Mouse (Mus musculus) C3H10T1/2 (cell line): Measurements from ENCODE around the gene Il18rap. TPM values are rescaled to one million over a fixed set of nuclear protein-coding genes. Genes with fewer than 3 reads are reported as not detected.

ENCODE experiments used
- polyA plus RNA-seq, 2 experiments: library from polyadenylated mRNA; unstranded; fragments of >200 nt; fragmentation: generic; extraction: Trizol; gene quantifications; one replicate each; pipeline ENCODE4 v1.2.1; 2012; ENCODE audit warnings: missing spikeins in 2 of 2

Gene Il18rap
- polyA plus RNA-seq: under 1 TPM; 0.15 to 0.25 TPM

DNA sequence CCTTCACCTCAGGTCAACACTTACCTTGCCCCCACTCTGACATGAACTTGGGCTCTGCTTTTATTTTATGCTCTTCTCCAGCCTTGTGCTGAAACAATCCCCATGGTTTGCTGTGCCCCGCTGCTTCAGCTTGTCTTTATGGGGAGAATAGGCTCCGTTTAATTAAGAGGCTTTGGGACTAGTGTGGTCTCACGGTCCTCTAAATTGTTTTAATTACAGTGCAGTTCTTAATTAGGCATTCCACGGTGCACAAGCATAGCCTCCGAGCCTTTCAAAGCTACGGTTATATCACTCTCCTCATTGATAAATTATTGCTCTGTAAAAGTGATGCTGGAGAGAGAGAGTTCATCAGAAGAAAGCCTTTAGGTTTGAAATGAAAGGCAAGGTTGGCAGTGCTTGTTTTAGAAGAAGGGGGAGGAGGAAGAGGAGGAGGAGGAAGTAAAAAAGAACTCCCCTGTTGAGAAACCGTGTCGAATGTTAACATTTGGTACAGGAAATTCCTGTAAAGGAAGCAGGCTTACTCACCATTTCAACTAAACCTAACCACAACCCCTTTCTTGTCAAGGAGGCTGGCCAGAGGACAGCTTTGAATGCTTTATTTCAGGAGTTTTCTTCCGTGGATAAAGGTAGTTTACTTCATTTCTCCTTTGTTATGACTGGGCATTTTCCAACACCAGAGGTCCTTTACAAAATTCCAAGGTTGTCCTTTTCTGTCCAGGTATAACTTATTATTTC lies at the start of gene Il18rap:
TSS of gene Il18rap (plus strand) at position 512 of the 735 bp plus-strand sequence.

DNA sequence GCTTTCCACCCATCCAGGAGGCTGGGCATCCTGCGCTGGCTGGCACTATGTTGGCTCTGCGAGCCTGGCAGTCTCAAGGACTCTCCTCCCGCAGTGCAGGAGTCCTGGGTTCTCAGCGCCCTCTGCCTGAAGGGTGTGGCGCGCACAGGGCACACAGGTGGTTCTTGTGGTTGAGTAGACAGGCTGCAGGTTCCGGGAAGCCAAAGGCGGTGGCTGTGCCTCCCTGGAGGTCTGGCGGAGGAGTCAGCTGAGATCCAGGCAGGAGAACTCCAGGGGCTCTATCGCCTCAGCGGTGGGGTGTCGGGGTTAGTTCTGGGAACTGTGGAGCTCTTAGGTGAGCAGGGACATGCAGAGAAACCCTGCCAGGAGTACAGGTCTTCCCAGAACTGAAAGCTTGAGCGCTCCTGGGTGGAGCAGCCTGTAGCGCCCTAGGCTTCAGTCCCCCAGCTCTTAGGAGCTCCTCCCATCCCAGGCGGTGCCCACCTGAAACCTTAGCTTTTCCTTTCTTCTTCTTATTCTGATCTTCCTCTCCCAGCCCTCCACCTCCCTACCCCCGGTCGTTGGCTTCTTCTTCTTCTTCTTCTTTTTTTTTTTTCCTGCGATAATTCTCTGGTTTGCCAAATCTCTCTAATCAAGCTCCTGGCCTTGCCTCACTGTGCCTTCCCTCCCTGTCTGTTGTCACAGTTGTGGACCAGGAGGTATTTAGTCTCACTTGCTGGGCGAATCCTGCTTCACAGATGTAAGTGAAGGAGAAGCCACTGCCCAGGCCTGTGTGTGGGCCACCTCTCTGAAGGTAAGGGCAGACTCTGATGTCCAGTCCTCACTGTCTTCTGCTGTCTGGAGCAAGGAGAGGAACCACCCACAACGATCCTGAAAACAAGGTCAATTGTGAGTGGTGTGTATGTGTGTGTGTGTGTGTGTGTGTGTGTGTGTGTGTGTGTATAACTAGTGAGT lies 49.4 kb upstream of the Il18rap start, which contains the start of gene Il18r1:
TSS of gene Il18r1 (plus strand) at position 76 of the 954 bp plus-strand sequence.

DNA sequence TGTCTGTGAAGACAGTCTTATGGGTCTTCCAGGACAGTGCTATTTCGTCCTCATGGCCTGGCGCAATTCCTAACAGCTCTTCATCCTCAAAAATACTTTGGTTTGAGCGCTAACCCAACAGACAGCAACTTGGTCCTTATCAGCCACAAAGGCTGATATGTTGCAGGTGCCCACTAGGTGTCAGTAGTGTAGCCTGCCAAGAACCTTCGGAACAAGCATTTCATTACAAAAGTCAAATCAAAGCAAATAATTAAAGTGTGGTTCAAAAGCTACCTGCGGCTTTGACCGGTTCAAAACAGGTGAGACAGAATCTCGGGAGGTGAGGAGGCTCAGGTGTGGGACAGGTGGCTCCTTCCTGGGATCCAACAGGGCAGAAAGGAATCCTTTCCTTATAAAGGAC lies 64.6 kb downstream of the Il18rap start, which contains the start of gene Slc9a4:
TSS of gene Slc9a4 (plus strand) at position 298 of the 400 bp plus-strand sequence.

Other genes starting within 250 kb of the Il18rap start
- under 1 TPM in 1 of 2 experiments, not detected in 1; 0.01 TPM for gene Il1rl2, start 190.8 kb upstream of the Il18rap start, polyA plus RNA-seq
- 1 to 10 TPM; 1.0 to 1.3 TPM for gene Il1rl1, start 85.8 kb upstream of the Il18rap start, polyA plus RNA-seq
- not detected for gene Il18r1, start 49.8 kb upstream of the Il18rap start, polyA plus RNA-seq
- gene Slc9a4, start 64.7 kb downstream of the Il18rap start, polyA plus RNA-seq: not detected
- gene Slc9a2, start 165.2 kb downstream of the Il18rap start, polyA plus RNA-seq: under 1 TPM; 0.01 to 0.04 TPM